Mouse (Mus musculus): ENCODE results near the gene Sptan1. TPM values are rescaled to one million over a fixed set of nuclear protein-coding genes. Genes with fewer than 3 reads are reported as not detected.
A peak's percentile ranks its signal among the peaks of the same experiment; 100 is the strongest.

Gene Sptan1
- 26.2 and 31.2 TPM in 2 replicates for total RNA-seq (2012; rRNA removed)
- 10 to 100 TPM in 1 of 2 experiments, not detected in 1; 29.5 TPM for polyA plus RNA-seq (2012; ENCODE audit: insufficient read depth in 1 of 2, insufficient read length in 2 of 2, low read depth in 1 of 2, low replicate concordance in 2 of 2, missing spikeins in 1 of 2)

- H3K27ac ChIP-seq (ENCODE audit: control insufficient read depth, low read depth, low read length): no peak within 1 kb of the TSS
- no peaks in the 10 kb centered on the region for H3K27me3 ChIP-seq (ENCODE audit: control insufficient read depth in 1 of 2, insufficient read depth in 2 of 2, low read length in 2 of 2)
- no peaks in the 10 kb centered on the region for H3K9me3 ChIP-seq (replicated peaks; ENCODE audit: insufficient read depth, low read length)
- H3K4me3 ChIP-seq (ENCODE audit: control insufficient read depth in 1 of 2, insufficient read depth in 1 of 2, low read depth in 2 of 2, low read length in 2 of 2): peak within 1 kb of the TSS; percentile 84 to 98
- peak; percentile 93 for DNase-seq (ENCODE audit: low read depth, low spot score)
- peaks cover 2% of the 10 kb centered on the region; the same call in 1 of the 2 replicates for H3K79me2 ChIP-seq (ENCODE audit: control insufficient read depth, insufficient read depth, low read length, poor library complexity)
- peak within 1 kb of the TSS; percentile 88 for H3K9ac ChIP-seq (ENCODE audit: control insufficient read depth, low read depth, low read length, poor library complexity, severe bottlenecking)
- H3K4me1 ChIP-seq (ENCODE audit: control insufficient read depth in 1 of 2, insufficient read depth in 2 of 2, low read length in 2 of 2): peaks cover 0 to 2% of the 10 kb centered on the region in 2 experiments; a peak in 1 of 4 replicates
- peaks cover 0 to 3% of the 10 kb centered on the region in 2 experiments; a peak in 1 of 4 replicates for H3K36me3 ChIP-seq (ENCODE audit: control insufficient read depth in 1 of 2, insufficient read depth in 2 of 2, low read length in 2 of 2)
- TF ChIP-seq EP300 (IDR thresholded peaks at IDR 0.05; ENCODE audit: low read depth in 1 of 2, low read length in 2 of 2): 0 out of 4 replicates have a peak, but pooled peaks of 1 of the 2 experiments have one; percentile 27
- no peak for TF ChIP-seq GABPA (IDR thresholded peaks at IDR 0.05; ENCODE audit: low read depth, low read length)
- no peak for TF ChIP-seq CTCF (IDR thresholded peaks at IDR 0.05 in 2 of 3, conservative IDR thresholded peaks at IDR 0.05 in 1 of 3; ENCODE audit: control insufficient read depth in 1 of 3, insufficient read depth in 1 of 3, low read depth in 2 of 3, low read length in 3 of 3, poor library complexity in 1 of 3, severe bottlenecking in 1 of 3)
- peak; percentile 90 for TF ChIP-seq ZMIZ1 (IDR thresholded peaks at IDR 0.05; ENCODE audit: low read depth, low read length)
- TF ChIP-seq TBP (IDR thresholded peaks at IDR 0.05; ENCODE audit: low read depth, low read length): peak; percentile 76
- TF ChIP-seq MAX (IDR thresholded peaks at IDR 0.05; ENCODE audit: low read length): no peak
- TF ChIP-seq RAD21 (IDR thresholded peaks at IDR 0.05; ENCODE audit: low read depth, low read length): no peak
- TF ChIP-seq ELF1 (IDR thresholded peaks at IDR 0.05; ENCODE audit: low read depth, low read length): peak; percentile 19; the same call in 1 of the 2 replicates
- TF ChIP-seq KAT2A (conservative IDR thresholded peaks at IDR 0.05; ENCODE audit: low read depth, low read length): no peak
- TF ChIP-seq TCF12 (IDR thresholded peaks at IDR 0.05; ENCODE audit: low read depth, low read length): peak; percentile 23; the same call in 1 of the 2 replicates
- TF ChIP-seq MYB (IDR thresholded peaks at IDR 0.05; ENCODE audit: low read depth, low read length): no peak
- TF ChIP-seq SMC3 (IDR thresholded peaks at IDR 0.05; ENCODE audit: low read depth, low read length): no peak
- TF ChIP-seq BHLHE40 (IDR thresholded peaks at IDR 0.05; ENCODE audit: borderline replicate concordance, low read depth, low read length): no peak
- no peak for TF ChIP-seq MEF2A (IDR thresholded peaks at IDR 0.05; ENCODE audit: extremely low read depth, insufficient replicate concordance, low read depth, low read length, poor library complexity, severe bottlenecking)
- peak; percentile 54; the same call in 1 of the 2 replicates for TF ChIP-seq NRF1 (IDR thresholded peaks at IDR 0.05; ENCODE audit: insufficient read depth, low read depth, low read length, poor library complexity, severe bottlenecking)
- TF ChIP-seq POLR2AphosphoS2 (IDR thresholded peaks at IDR 0.05; ENCODE audit: low read length): peak; percentile 73; the same call in 1 of the 2 replicates
- no peak for TF ChIP-seq JUND (IDR thresholded peaks at IDR 0.05; ENCODE audit: low read depth, low read length)
- peak; percentile 81 to 85; a peak in 3 of 4 replicates for TF ChIP-seq POLR2A (IDR thresholded peaks at IDR 0.05; ENCODE audit: control insufficient read depth in 1 of 2, insufficient read depth in 1 of 2, low read depth in 1 of 2, low read length in 2 of 2, poor library complexity in 1 of 2)
- TF ChIP-seq MAZ (IDR thresholded peaks at IDR 0.05; ENCODE audit: low read depth, low read length): peak; percentile 64; the same call in 1 of the 2 replicates
- TF ChIP-seq ZNF384 (IDR thresholded peaks at IDR 0.05; ENCODE audit: low read depth, low read length): no peak
- TF ChIP-seq USF2 (IDR thresholded peaks at IDR 0.05; ENCODE audit: borderline replicate concordance in 1 of 2, insufficient read depth in 1 of 2, low read depth in 1 of 2, low read length in 2 of 2): no peak
- 0 out of 2 replicates have a peak, but pooled peaks have one; percentile 29 for TF ChIP-seq SIN3A (IDR thresholded peaks at IDR 0.05; ENCODE audit: low read length)
- no peak for TF ChIP-seq ZKSCAN1 (IDR thresholded peaks at IDR 0.05; ENCODE audit: low read depth, low read length)
- TF ChIP-seq USF1 (IDR thresholded peaks at IDR 0.05; ENCODE audit: low read depth, low read length): no peak
- TF ChIP-seq GATA1 (IDR thresholded peaks at IDR 0.05; ENCODE audit: low read depth, low read length): no peak
- no peak; the same call in 1 of the 2 replicates for TF ChIP-seq ETS1 (IDR thresholded peaks at IDR 0.05; ENCODE audit: low read depth, low read length)
- no peak for TF ChIP-seq MYC (IDR thresholded peaks at IDR 0.05; ENCODE audit: low read depth, low read length)
- TF ChIP-seq NELFE (IDR thresholded peaks at IDR 0.05; ENCODE audit: low read depth, low read length): peak; percentile 89
- TF ChIP-seq MXI1 (IDR thresholded peaks at IDR 0.05; ENCODE audit: low read depth, low read length): peak; percentile 52; the same call in 1 of the 2 replicates
- no peak for TF ChIP-seq TAL1 (IDR thresholded peaks at IDR 0.05; ENCODE audit: low read length)
- no peak for TF ChIP-seq CHD1 (IDR thresholded peaks at IDR 0.05; ENCODE audit: low read depth, low read length)
- no peak for TF ChIP-seq ZC3H11A (IDR thresholded peaks at IDR 0.05; ENCODE audit: low read depth, low read length)
- TF ChIP-seq MAFK (IDR thresholded peaks at IDR 0.05; ENCODE audit: borderline replicate concordance, low read depth, low read length): no peak
- peak; percentile 32; the same call in 1 of the 2 replicates for TF ChIP-seq HCFC1 (IDR thresholded peaks at IDR 0.05; ENCODE audit: low read depth, low read length)
- TF ChIP-seq UBTF (IDR thresholded peaks at IDR 0.05; ENCODE audit: borderline replicate concordance, insufficient read depth, low read depth, low read length): 0 out of 2 replicates have a peak, but pooled peaks have one; percentile 37
These were observed at the start of gene Sptan1 for GRCm38 (mm10) chr2:29965250-29965843. TSS of gene Sptan1 (plus strand) at chr2:29965560.
